Mouse (Mus musculus) neural tube, embryonic 15.5 days (tissue): ENCODE results near the gene Fam208a. TPM values are rescaled to one million over a fixed set of nuclear protein-coding genes. Genes with fewer than 3 reads are reported as not detected.

Source experiments
- ATAC-seq: fragments of 200-750 bp; cut with Nextera tagmentation; 2 replicates; pipeline ENCODE4 v1.8.0; 2017; ENCODE audit warnings: mild to moderate bottlenecking, moderate TSS enrichment, moderate library complexity; ENCODE audit not compliant: low FRiP score
- H3K27ac ChIP-seq: fragments of 300-500 bp; sonication (generic); replicated peaks from 2 replicates; pipeline ENCODE4 v1.5.1; 2015; ENCODE audit warnings: mild to moderate bottlenecking, inconsistent platforms
- H3K27me3 ChIP-seq: fragments of 300-500 bp; sonication (generic); replicated peaks from 2 replicates; pipeline ENCODE4 v1.6.1; 2015; ENCODE audit warnings: inconsistent platforms
- H3K36me3 ChIP-seq: fragments of 300-500 bp; sonication (generic); 2 replicates; pipeline ENCODE4 v1.6.1; 2015; ENCODE audit warnings: inconsistent platforms
- H3K4me1 ChIP-seq: fragments of 300-500 bp; sonication (generic); 2 replicates; pipeline ENCODE4 v1.6.1; 2015; ENCODE audit warnings: inconsistent platforms
- H3K4me2 ChIP-seq: fragments of 300-500 bp; sonication (generic); 2 replicates; pipeline ENCODE4 v1.6.1; 2015; ENCODE audit warnings: inconsistent platforms, mild to moderate bottlenecking, moderate library complexity
- H3K4me3 ChIP-seq: fragments of 300-500 bp; sonication (generic); replicated peaks from 2 replicates; pipeline ENCODE4 v1.5.1; 2015; ENCODE audit warnings: mild to moderate bottlenecking, inconsistent platforms
- H3K9ac ChIP-seq: fragments of 300-500 bp; sonication (generic); replicated peaks from 2 replicates; pipeline ENCODE4 v1.6.1; 2015; ENCODE audit warnings: mild to moderate bottlenecking, inconsistent platforms
- H3K9me3 ChIP-seq: fragments of 300-500 bp; sonication (generic); replicated peaks from 2 replicates; pipeline ENCODE4 v1.6.1; 2016; ENCODE audit warnings: inconsistent platforms
- WGBS: fragments of 180-500 bp; shearing (Covaris S2); methylation state at CpG from one replicate; pipeline ENCODE4 v1.1.7; 2015; ENCODE audit warnings: mixed read lengths; 5-methylcytosine and 5-hydroxymethylcytosine counted together
- polyA plus RNA-seq: library from polyadenylated mRNA; unstranded; fragments of >200 nt; fragmentation: Nextera tagmentation; extraction: Ambion mirVana; gene quantifications from 2 replicates; pipeline ENCODE4 v1.2.1, GENCODE M21; 2015

Fam208a gene
- 13.6 and 15.9 TPM in 2 replicates for polyA plus RNA-seq

DNA sequence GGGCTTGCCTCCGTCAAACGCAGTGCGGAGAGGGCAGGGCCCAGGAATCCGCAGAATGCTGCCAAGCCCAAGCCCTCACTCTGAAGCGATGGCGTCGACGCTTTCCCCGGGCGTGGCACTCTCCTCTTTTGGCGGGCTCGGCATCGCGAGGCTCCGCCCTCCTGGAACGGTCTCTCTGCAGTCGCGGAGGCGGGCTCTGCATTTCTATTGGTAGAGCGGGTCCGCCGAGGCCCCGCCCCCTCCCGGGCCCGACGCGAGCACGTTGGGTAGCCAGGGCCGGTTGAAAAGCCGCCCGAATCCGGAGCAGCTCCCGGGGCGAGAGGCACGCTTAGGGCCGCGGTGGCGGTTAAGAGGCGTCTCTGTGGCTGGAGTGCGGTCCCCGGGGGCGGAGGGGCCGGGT, at the start of gene Fam208a:
Gene Fam208a (plus strand): TSS at position 262 of the 400 bp plus-strand sequence.
- peak within 1 kb of the TSS; percentile 84 for H3K4me2 ChIP-seq
- no peaks in the 10 kb centered on the region for H3K27me3 ChIP-seq
- H3K4me1 ChIP-seq: peaks cover 8% of the 10 kb centered on the region
- peaks cover 7% of the 10 kb centered on the region; the same call in 1 of the 2 replicates for H3K36me3 ChIP-seq
- H3K4me3 ChIP-seq: peak within 1 kb of the TSS; percentile 73
- ATAC-seq: peak; percentile 98
- peak within 1 kb of the TSS; percentile 91 for H3K9ac ChIP-seq
- 0 out of 2 replicates have a peak, but pooled peaks cover 5% of the 10 kb centered on the region for H3K9me3 ChIP-seq
- H3K27ac ChIP-seq: peak within 1 kb of the TSS; percentile 100
- 2% methylated on average over 43 of the region's 43 CpGs for WGBS

DNA sequence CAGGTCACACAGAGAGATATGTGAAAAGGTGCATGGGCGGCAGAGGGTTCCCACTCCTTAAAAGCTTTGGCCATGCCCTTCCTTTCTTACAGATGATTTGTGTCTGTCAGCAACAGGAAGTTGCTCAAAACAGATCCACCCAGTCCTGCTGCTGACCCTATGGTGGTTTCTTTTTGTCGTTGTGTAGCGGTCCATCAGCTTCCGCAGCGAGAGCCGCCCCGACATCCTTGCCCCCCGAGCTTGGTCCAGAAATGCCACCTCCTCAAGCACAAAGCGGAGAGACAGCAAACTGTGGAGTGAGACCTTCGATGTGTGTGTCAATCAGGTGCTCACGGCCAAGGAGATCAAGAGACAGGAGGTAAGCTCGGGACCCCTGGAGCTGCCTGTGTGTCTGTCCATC, 49.2 kb upstream of the Fam208a start:
- Histone ChIP-seq H3K36me3 (no peaks in the 10 kb centered on the region), H3K4me1 (no peaks in the 10 kb centered on the region), H3K4me2 (no peak overlapping the region), H3K27ac (no peak overlapping the region), H3K9me3 (no peaks in the 10 kb centered on the region), H3K27me3 (no peaks in the 10 kb centered on the region), H3K9ac (no peak overlapping the region), H3K4me3 (no peak overlapping the region)
- 86% methylated on average over 12 of the region's 12 CpGs for WGBS
- no peak for ATAC-seq

DNA sequence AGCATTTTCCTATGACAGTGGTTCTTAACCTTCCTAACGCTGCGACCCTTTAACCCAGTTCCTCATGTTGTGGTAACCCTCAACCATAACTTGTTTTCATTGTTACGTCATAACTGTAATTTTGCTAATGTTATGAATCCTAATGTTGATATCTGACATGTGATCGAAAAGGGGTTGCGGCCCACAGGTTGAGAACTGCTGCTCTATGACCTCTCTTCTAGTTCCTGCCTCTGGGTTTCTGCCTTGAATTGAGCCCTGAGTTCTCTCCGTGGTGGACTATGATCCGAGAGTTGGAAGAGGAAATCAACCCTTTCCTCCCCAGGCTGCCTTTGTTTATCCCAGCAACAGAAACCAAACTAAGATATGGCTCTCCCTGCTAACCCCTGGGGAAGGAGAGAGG, 47.2 kb upstream of the Fam208a start:
- no peak overlapping the region for H3K9ac ChIP-seq
- H3K9me3 ChIP-seq: no peaks in the 10 kb centered on the region
- no peak overlapping the region for H3K4me3 ChIP-seq
- 88% methylated on average over 7 of the region's 7 CpGs for WGBS
- no peak overlapping the region for H3K27ac ChIP-seq
- H3K4me2 ChIP-seq: no peak overlapping the region
- no peaks in the 10 kb centered on the region for H3K27me3 ChIP-seq
- H3K36me3 ChIP-seq: no peaks in the 10 kb centered on the region
- ATAC-seq: no peak
- no peaks in the 10 kb centered on the region for H3K4me1 ChIP-seq

DNA sequence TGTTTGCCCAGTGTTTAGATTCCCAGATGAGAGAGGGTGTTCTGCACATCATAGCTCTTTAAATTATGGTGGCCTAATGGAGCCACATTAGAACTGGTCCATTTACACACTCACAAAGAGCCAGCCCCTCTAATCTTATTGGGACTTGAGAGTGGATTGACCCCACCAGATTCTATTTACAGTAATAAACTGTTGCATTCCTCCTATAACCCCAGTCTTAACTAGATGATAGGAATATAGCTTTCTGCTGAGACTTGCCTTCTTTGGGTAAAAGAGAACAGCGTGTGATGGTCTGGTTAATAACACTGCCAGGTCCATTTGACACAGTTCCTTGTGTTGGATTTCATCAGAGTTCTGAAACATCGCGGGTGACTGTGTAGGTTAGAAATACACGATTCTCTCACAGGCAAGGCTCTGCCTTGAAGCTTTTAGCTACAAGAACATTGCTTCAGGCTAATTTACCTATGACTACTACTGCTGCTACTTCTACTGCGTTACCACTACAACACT, 45.3 kb upstream of the Fam208a start:
- no peak overlapping the region for H3K9ac ChIP-seq
- H3K36me3 ChIP-seq: no peaks in the 10 kb centered on the region
- no peak overlapping the region for H3K4me2 ChIP-seq
- WGBS: 92% methylated on average over 5 of the region's 5 CpGs
- no peaks in the 10 kb centered on the region for H3K9me3 ChIP-seq
- H3K4me3 ChIP-seq: no peak overlapping the region
- ATAC-seq: no peak
- no peak overlapping the region for H3K27ac ChIP-seq
- no peaks in the 10 kb centered on the region for H3K4me1 ChIP-seq
- H3K27me3 ChIP-seq: no peaks in the 10 kb centered on the region

DNA sequence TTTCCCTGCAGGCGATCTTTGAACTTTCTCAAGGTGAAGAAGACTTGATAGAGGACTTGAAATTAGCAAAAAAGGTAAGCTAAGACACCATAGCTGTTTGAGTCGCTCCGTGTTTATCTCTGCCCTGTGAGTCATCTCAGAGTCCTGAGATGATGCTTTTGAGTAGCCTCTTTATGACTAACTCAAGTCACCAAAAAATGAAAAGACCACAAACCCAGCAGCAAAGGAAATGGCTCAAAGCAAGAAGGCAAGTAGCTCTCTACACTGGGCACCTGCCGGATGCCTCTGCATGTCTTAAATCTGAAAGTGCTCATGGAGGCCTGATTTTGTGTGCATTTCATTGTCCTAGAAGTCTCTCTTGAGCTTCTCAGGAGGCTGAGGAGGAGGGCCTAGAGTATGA, 44.5 kb upstream of the Fam208a start:
- Histone ChIP-seq H3K27me3 (no peaks in the 10 kb centered on the region), H3K4me2 (no peak overlapping the region), H3K36me3 (no peaks in the 10 kb centered on the region), H3K9me3 (no peaks in the 10 kb centered on the region), H3K27ac (no peak overlapping the region), H3K9ac (no peak overlapping the region), H3K4me3 (no peak overlapping the region), H3K4me1 (no peaks in the 10 kb centered on the region)
- no peak for ATAC-seq
- 93% methylated on average over 4 of the region's 4 CpGs for WGBS

DNA sequence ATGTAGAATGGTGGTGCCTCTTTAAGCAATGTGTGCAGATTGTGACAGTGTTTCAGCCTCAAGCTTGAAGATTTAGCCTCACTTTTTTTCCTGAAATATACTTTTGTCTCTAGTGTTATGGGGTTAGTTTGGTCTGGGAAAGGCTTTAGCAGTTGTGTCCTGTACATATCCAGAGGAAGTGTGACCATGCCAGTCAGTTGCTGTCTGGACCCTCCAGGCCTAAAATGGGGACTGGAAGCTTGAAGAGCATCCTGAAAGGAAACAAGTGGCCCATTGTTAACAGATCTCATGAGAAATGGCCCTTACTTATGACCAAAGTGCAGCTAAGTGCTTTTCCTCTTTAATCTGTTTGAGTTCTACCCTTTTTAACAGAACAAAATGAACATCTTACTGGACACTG, 40.0 kb upstream of the Fam208a start:
- H3K27me3 ChIP-seq: no peaks in the 10 kb centered on the region
- H3K4me1 ChIP-seq: no peaks in the 10 kb centered on the region
- ATAC-seq: no peak
- no peak overlapping the region for H3K4me2 ChIP-seq
- no peak overlapping the region for H3K9ac ChIP-seq
- no peaks in the 10 kb centered on the region for H3K9me3 ChIP-seq
- no peak overlapping the region for H3K4me3 ChIP-seq
- H3K36me3 ChIP-seq: no peaks in the 10 kb centered on the region
- no peak overlapping the region for H3K27ac ChIP-seq

DNA sequence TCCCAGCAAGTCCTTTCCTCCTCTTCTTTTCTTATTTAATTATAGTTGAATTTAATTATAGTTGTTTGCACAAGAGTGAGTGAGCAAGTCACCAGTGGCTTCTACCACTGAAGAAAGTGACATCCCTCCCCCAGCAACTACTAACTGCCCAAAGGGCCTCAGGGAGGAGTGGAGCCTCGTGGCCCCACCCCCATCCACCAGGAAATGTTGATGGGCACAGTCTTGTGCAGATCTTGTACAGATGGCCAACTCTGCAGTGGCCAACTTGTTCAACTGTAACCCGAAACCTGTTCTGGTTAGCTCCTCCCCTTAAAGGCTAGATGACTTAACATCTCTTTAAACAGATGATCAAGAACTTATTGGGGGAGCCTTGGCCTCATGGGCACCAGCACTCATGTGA, 38.9 kb upstream of the Fam208a start:
- H3K9me3 ChIP-seq: no peaks in the 10 kb centered on the region
- H3K4me1 ChIP-seq: no peaks in the 10 kb centered on the region
- no peaks in the 10 kb centered on the region for H3K27me3 ChIP-seq
- no peak for ATAC-seq
- no peak overlapping the region for H3K9ac ChIP-seq
- no peak overlapping the region for H3K27ac ChIP-seq
- H3K4me3 ChIP-seq: no peak overlapping the region
- no peaks in the 10 kb centered on the region for H3K36me3 ChIP-seq
- 85% methylated on average over 2 of the region's 2 CpGs for WGBS
- no peak overlapping the region for H3K4me2 ChIP-seq

DNA sequence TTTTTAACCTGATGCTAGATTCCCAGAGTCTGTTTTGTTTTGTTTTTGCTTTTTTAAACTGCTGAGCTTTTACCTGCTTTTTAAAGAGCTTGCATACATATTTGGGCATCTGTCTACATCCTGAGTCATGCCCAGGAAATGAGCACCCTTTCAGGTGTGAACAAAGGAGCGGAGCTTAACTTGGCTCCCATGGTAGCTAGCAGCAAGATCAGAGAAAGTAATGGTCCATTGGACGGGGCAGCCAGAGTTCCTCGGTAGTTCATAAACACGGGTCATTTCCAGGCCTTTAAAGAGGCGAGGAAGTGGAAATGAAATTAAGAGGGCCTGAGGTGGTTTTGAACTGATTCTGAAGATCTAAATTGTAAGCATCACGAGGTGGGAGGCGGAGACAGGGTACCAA, 38.0 kb upstream of the Fam208a start:
- Histone ChIP-seq H3K36me3 (no peaks in the 10 kb centered on the region), H3K4me3 (no peak overlapping the region), H3K9me3 (no peaks in the 10 kb centered on the region), H3K4me1 (no peaks in the 10 kb centered on the region), H3K4me2 (no peak overlapping the region), H3K27me3 (no peaks in the 10 kb centered on the region), H3K9ac (no peak overlapping the region), H3K27ac (no peak overlapping the region)
- 54% methylated on average over 7 of the region's 7 CpGs for WGBS
- no peak for ATAC-seq

DNA sequence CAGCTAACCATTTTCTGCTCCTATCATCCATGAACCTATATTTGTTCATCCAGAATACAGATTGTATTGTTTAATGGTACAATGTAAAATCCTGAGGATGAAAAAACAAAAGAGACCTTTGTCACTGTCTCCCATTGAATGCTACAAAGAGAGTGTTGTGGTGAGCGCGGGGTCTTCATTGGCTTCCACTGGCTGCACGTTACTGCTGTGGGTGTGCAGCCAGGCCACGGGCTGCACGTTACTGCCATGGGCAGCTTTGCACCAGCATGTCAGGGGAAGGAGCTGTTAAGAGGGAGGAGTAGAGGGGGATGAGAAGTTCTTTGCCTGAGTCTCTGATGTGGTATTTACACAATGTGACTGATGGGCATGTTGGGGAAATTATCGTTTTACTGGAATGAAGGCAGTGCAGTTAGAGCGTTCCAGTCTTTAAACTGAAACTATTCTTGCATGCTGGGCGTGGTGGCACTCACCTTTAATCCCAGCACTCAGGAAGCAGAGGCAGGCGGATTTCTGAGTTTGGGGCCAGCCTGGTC, 36.8 kb upstream of the Fam208a start:
- Histone ChIP-seq H3K9ac (no peak overlapping the region), H3K4me3 (no peak overlapping the region), H3K9me3 (no peaks in the 10 kb centered on the region), H3K27ac (no peak overlapping the region), H3K27me3 (no peaks in the 10 kb centered on the region), H3K36me3 (no peaks in the 10 kb centered on the region), H3K4me2 (no peak overlapping the region), H3K4me1 (no peaks in the 10 kb centered on the region)
- ATAC-seq: no peak
- WGBS: 69% methylated on average over 9 of the region's 9 CpGs

DNA sequence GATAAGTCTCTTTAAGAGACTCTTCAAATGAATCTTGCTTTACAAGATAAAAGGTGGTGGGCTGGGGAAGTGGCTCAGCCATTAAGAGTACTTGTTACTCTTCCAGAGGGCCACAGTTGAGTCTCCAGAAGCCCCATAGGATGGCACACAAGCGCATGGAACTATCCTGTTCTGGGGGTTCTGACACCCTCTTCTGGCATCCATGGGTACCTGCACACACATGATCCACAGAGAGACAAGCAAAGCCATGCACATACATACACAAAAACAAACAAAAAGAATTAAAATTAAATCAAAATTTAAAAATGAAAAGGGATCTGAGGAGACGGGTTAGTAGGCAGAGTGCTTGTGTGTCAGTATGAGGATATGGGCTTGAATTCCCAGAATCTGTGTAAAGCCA, 36.0 kb upstream of the Fam208a start:
- H3K36me3 ChIP-seq: no peaks in the 10 kb centered on the region
- no peak overlapping the region for H3K4me3 ChIP-seq
- H3K9me3 ChIP-seq: no peaks in the 10 kb centered on the region
- ATAC-seq: no peak
- 97% methylated on average over 2 of the region's 2 CpGs for WGBS
- no peaks in the 10 kb centered on the region for H3K4me1 ChIP-seq
- H3K4me2 ChIP-seq: no peak overlapping the region
- no peak overlapping the region for H3K27ac ChIP-seq
- no peak overlapping the region for H3K9ac ChIP-seq
- no peaks in the 10 kb centered on the region for H3K27me3 ChIP-seq

DNA sequence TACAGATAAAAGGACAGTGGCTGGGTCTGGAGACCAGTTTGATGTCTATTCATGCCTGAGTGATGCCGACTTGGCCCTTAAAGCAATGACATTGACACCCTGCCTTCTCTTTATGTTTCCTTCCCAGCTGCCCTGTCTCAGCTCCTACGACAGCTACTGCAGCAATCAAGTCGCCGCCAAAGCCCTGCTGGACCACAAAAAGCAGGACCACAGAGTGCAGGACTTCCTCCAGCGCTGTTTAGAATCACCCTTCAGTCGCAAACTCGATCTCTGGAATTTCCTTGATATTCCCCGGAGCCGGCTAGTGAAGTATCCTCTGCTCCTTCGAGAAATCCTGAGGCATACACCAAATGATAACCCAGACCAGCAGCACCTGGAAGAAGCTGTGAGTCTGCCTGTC, 34.8 kb upstream of the Fam208a start:
- Histone ChIP-seq H3K4me3 (no peak overlapping the region), H3K36me3 (no peaks in the 10 kb centered on the region), H3K9ac (no peak overlapping the region), H3K4me2 (no peak overlapping the region), H3K27ac (no peak overlapping the region), H3K27me3 (no peaks in the 10 kb centered on the region), H3K9me3 (no peaks in the 10 kb centered on the region), H3K4me1 (no peaks in the 10 kb centered on the region)
- no peak for ATAC-seq
- WGBS: 70% methylated on average over 10 of the region's 10 CpGs

DNA sequence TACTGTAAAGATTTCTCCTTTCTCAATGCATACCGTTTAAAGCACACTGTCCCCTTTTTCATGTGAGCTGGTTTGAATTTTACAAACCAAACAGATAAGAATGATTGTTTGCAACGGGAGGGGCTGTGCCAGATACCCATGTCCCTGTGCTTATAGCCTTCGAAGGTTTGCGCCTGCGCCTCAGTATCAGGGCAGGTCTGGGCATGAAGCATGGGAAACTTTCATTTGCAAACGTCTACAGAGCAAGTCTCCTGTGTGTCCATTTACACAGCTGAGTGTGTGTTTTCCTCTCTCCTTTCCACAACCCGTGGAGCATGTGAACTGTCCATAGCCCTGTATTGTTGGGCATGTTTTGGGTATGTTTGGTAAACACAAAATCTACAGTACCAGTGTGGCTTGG, 32.2 kb upstream of the Fam208a start:
- Histone ChIP-seq H3K27me3 (no peaks in the 10 kb centered on the region), H3K9ac (no peak overlapping the region), H3K36me3 (no peaks in the 10 kb centered on the region), H3K4me1 (no peaks in the 10 kb centered on the region), H3K4me3 (no peak overlapping the region), H3K9me3 (no peaks in the 10 kb centered on the region), H3K27ac (no peak overlapping the region), H3K4me2 (no peak overlapping the region)
- ATAC-seq: no peak
- 79% methylated on average over 7 of the region's 7 CpGs for WGBS

DNA sequence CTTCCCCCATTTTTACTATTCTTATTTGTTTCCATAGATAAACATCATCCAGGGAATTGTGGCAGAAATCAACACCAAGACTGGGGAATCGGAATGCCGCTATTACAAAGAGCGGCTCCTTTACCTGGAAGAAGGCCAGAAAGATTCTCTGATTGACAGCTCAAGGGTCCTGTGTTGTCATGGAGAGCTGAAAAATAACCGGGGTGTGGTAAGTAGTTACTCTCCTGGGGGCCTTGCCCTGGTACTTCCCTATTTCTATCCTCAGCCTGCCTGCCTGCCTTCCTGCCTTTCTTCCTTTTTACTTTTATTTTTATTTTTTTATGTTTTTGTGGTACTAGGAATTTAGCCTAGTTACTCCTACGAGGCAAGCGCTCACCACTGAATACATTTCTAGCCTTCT, 31.1 kb upstream of the Fam208a start:
- no peak overlapping the region for H3K4me2 ChIP-seq
- 79% methylated on average over 6 of the region's 6 CpGs for WGBS
- H3K9ac ChIP-seq: no peak overlapping the region
- no peak overlapping the region for H3K27ac ChIP-seq
- no peak for ATAC-seq
- H3K9me3 ChIP-seq: no peaks in the 10 kb centered on the region
- no peak overlapping the region for H3K4me3 ChIP-seq
- H3K27me3 ChIP-seq: no peaks in the 10 kb centered on the region
- no peaks in the 10 kb centered on the region for H3K36me3 ChIP-seq
- no peaks in the 10 kb centered on the region for H3K4me1 ChIP-seq
